Mouse (Mus musculus) adrenal gland, adult 8-10 months (tissue): Measurements from ENCODE around the gene Pcdh7. TPM values are rescaled to one million over a fixed set of nuclear protein-coding genes. Genes with fewer than 3 reads are reported as not detected.
"Not testable (repeated sequence)": the region's sequence is repeated elsewhere in the genome, so short reads cannot be mapped to it uniquely, and the experiment has no call there.

Experiments
- DNase-seq: peaks from one replicate; pipeline ENCODE4 v3.0.0; 2022
- total RNA-seq, 4 experiments: library from RNA; stranded (reverse); gene quantifications; 2 replicates each; pipeline ENCODE4 v1.2.4; 2022

Gene Pcdh7
- 1 to 10 TPM; 1.6 to 3.4 (median 2.0) TPM for total RNA-seq

GRCm38 (mm10) chr5:57717906-57718875 lies at the start of gene Pcdh7:
TSS of gene Pcdh7 (plus strand) at chr5:57717967.
- DNase-seq, result no peak

- not testable (repeated sequence) for DNase-seq
Measured at GRCm38 (mm10) chr5:57676970-57677369, 40.8 kb upstream of the Pcdh7 start.

- DNase-seq, result no peak
Measured at GRCm38 (mm10) chr5:57708396-57708795, 9.4 kb upstream of the Pcdh7 start.

- DNase-seq, result no peak
Measured at GRCm38 (mm10) chr5:57713980-57714379, 3.8 kb upstream of the Pcdh7 start.

GRCm38 (mm10) chr5:57714621-57715523 lies 2.9 kb upstream of the Pcdh7 start:
- DNase-seq, result no peak

- DNase-seq, result no peak
Measured at GRCm38 (mm10) chr5:57715524-57716400, 2.0 kb upstream of the Pcdh7 start.

GRCm38 (mm10) chr5:57716421-57717237 lies 1.1 kb upstream of the Pcdh7 start:
- no peak for DNase-seq

- no peak for DNase-seq
Measured at GRCm38 (mm10) chr5:57717238-57717905, 395 bp upstream of the Pcdh7 start.

GRCm38 (mm10) chr5:57718876-57719593 lies 1.3 kb downstream of the Pcdh7 start:
- no peak for DNase-seq

- DNase-seq, result no peak
Measured at GRCm38 (mm10) chr5:57719594-57720185, 1.9 kb downstream of the Pcdh7 start.

- DNase-seq, result no peak
Measured at GRCm38 (mm10) chr5:57720206-57720880, 2.6 kb downstream of the Pcdh7 start.

GRCm38 (mm10) chr5:57721148-57721712 lies 3.5 kb downstream of the Pcdh7 start:
- DNase-seq, result no peak

- DNase-seq, result no peak
Measured at GRCm38 (mm10) chr5:57721927-57722326, 4.2 kb downstream of the Pcdh7 start.

- DNase-seq, result no peak
Measured at GRCm38 (mm10) chr5:57733451-57733850, 15.7 kb downstream of the Pcdh7 start.

GRCm38 (mm10) chr5:57735723-57736122 lies 18.0 kb downstream of the Pcdh7 start:
- no peak for DNase-seq

- DNase-seq, result no peak
Measured at GRCm38 (mm10) chr5:57742924-57743323, 25.2 kb downstream of the Pcdh7 start.

- no peak for DNase-seq
Measured at GRCm38 (mm10) chr5:57743956-57744661, 26.3 kb downstream of the Pcdh7 start.

GRCm38 (mm10) chr5:57745879-57746278 lies 28.1 kb downstream of the Pcdh7 start:
- no peak for DNase-seq
